ENCODE assay signal across 7 mouse cellular contexts in the genomic region with DNA sequence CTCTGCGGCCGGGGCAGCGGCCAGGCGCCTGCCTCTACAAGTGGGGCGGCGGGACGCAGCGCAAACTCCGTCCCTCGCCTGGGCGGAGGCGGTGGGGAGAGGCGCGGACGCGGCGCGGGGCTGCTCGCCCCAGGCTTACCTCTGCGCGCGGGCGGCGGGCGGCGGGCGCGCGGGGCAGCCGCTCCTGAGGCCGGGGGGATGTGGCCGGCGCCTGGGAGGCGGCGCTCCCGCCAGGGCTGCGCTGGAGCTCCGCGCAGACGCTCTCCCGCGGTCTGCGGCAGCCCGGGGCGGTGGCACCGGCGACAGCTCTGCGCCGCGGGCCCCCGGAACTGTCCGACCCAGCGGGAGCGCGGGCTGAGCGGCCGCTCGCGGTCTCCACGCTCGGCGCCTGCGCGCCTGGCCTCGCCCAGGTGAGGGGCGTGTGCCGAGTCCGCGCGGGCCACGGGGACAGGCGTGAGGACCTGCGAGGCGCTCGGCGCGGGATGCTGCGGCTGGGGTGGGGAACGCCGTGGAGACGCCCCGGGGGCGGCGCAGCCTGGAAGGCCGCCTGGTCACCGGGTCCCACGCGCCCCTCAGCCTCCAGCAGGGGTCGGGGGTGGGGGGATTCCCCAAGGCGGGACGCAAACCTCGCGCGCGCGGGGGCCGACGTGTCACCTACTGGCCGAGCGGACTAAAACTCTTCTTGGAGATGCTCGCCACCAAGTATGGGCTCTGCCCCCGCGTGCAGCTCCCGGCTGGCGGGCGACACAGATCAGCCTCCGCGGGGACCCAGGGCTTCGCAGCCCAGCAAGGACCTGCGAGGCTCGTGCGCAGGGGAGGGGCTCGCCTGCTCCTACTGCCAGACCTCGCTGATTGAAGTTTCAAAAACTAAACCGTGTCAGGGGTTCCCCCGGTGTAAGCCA. TPM values are rescaled to one million over a fixed set of nuclear protein-coding genes. Genes with fewer than 3 reads are reported as not detected.
DNase-seq lines count a peak whose midpoint lies in the region; ATAC-seq and TF ChIP-seq lines count a peak whose summit lies in the region.

No protein-coding gene starts in this region.

- peak overlapping the region; percentile 45 for H3K4me3 ChIP-seq in brown adipose tissue, adult 24 weeks (ENCODE audit: insufficient read depth, low read depth, low read length)
- H3K4me3 ChIP-seq in forebrain, embryonic 11.5 days (ENCODE audit: low read depth, low read length) = peak overlapping the region; percentile 57
- peak overlapping the region; percentile 78 for H3K4me3 ChIP-seq in midbrain, postnatal 0 days (ENCODE audit: low read depth, low read length)

- intact Hi-C loops in heart, postnatal 25 days (cut with DNase I) = no loop called here
- intact Hi-C loops in left cerebral cortex, postnatal 36 days (cut with DNase I) = no loop called here

- peak; percentile 89 for ATAC-seq in forebrain, embryonic 11.5 days (replicated peaks; ENCODE audit: low FRiP score)
- peak; percentile 78 for ATAC-seq in midbrain, postnatal 0 days (ENCODE audit: low FRiP score)

- H3K27me3 ChIP-seq in forebrain, embryonic 11.5 days (ENCODE audit: control insufficient read depth, insufficient read depth, low read length) = peaks cover 18% of the 10 kb centered on the region
- peaks cover 4% of the 10 kb centered on the region for H3K27me3 ChIP-seq in midbrain, postnatal 0 days (ENCODE audit: insufficient read depth, low read length)

- WGBS in forebrain, embryonic 11.5 days = under 1% methylated on average over 80 of the region's 116 CpGs
- WGBS in midbrain, postnatal 0 days = under 1% methylated on average over 100 of the region's 116 CpGs

- DNase-seq in Muller cell, postnatal 12 days (ENCODE audit: inconsistent ontology term) = peak; percentile 62
- peak; percentile 76 for DNase-seq in forebrain, embryonic 11.5 days (ENCODE audit: low spot score)
- DNase-seq in heart, postnatal 25 days (ENCODE audit: low spot score) = peak; percentile 2
- DNase-seq in left cerebral cortex, postnatal 36 days (ENCODE audit: low spot score in 2 of 2) = peak; percentile 60 to 77
- DNase-seq in midbrain, postnatal 0 days (ENCODE audit: low spot score) = peak; percentile 23
- DNase-seq in testis, postnatal 10 days (ENCODE audit: low spot score) = peak; percentile 76

- peak overlapping the region; percentile 57 for H3K9ac ChIP-seq in forebrain, embryonic 11.5 days (ENCODE audit: low read length)
- H3K9ac ChIP-seq in midbrain, postnatal 0 days (replicated peaks; ENCODE audit: low read length, poor library complexity, severe bottlenecking) = peak overlapping the region; percentile 71

- H3K4me2 ChIP-seq in forebrain, embryonic 11.5 days (ENCODE audit: low read depth, low read length, severe bottlenecking) = peak overlapping the region; percentile 98
- H3K4me2 ChIP-seq in midbrain, postnatal 0 days (ENCODE audit: low read depth, low read length, poor library complexity, severe bottlenecking) = peak overlapping the region; percentile 98

- no peaks in the 10 kb centered on the region for H3K9me3 ChIP-seq in forebrain, embryonic 11.5 days (ENCODE audit: control insufficient read depth, low read length)
- no peaks in the 10 kb centered on the region for H3K9me3 ChIP-seq in midbrain, postnatal 0 days (ENCODE audit: low read length)

- no peak; the same call in 1 of the 2 replicates for TF ChIP-seq CTCF in midbrain, postnatal 0 days (IDR thresholded peaks at IDR 0.05)

- no peak overlapping the region for H3K27ac ChIP-seq in brown adipose tissue, adult 24 weeks (replicated peaks; ENCODE audit: low read depth, low read length)
- no peak overlapping the region for H3K27ac ChIP-seq in forebrain, embryonic 11.5 days (ENCODE audit: low read depth, low read length)
- H3K27ac ChIP-seq in midbrain, postnatal 0 days (ENCODE audit: low read depth, low read length) = no peak overlapping the region; the same call in 1 of the 2 replicates

- peaks cover 6% of the 10 kb centered on the region; the same call in 1 of the 2 replicates for H3K4me1 ChIP-seq in brown adipose tissue, adult 24 weeks (ENCODE audit: control insufficient read depth, insufficient read depth, insufficient read length, low read length)
- H3K4me1 ChIP-seq in forebrain, embryonic 11.5 days (replicated peaks; ENCODE audit: control insufficient read depth, insufficient read depth, low read length) = 0 out of 2 replicates have a peak, but pooled peaks cover 4% of the 10 kb centered on the region
- H3K4me1 ChIP-seq in midbrain, postnatal 0 days (ENCODE audit: insufficient read depth, low read length) = no peaks in the 10 kb centered on the region

- no peaks in the 10 kb centered on the region for H3K36me3 ChIP-seq in forebrain, embryonic 11.5 days (ENCODE audit: control insufficient read depth, insufficient read depth, low read length)
- H3K36me3 ChIP-seq in midbrain, postnatal 0 days (ENCODE audit: insufficient read depth, low read length) = no peaks in the 10 kb centered on the region

RNA-seq across cellular contexts. Expression of gene Zfp385b, which starts 2.8 kb away (rescaled TPM):
- not detected in 2 replicates for polyA plus RNA-seq in brown adipose tissue, adult 24 weeks (2012; ENCODE audit: insufficient read depth, insufficient read length, missing spikeins)
- polyA plus RNA-seq in forebrain, embryonic 11.5 days (2014; fragmentation: Nextera tagmentation; extraction: Ambion mirVana) = 1.0 and 1.6 TPM in 2 replicates
- total RNA-seq in heart, postnatal 25 days (2021) = 10 to 100 TPM in 1 of 2 experiments, 1 to 10 TPM in 1; 10.0 to 11.5 TPM
- 10 to 100 TPM; 51.9 to 56.7 TPM for total RNA-seq in left cerebral cortex, postnatal 36 days (2021)
- 11.8 and 12.3 TPM in 2 replicates for total RNA-seq in midbrain, postnatal 0 days (2014; rRNA removed)
- polyA plus RNA-seq in midbrain, postnatal 0 days (2015; fragmentation: Nextera tagmentation; extraction: Ambion mirVana) = 16.6 and 17.6 TPM in 2 replicates

Comparison
In these comparisons a context has a peak if more than half of its experiments do, and no peak if none do; other contexts are left out.
1. DNase-seq: peak in every context shown above with its lines; median percentile 76 in forebrain, embryonic 11.5 days; 76 in testis, postnatal 10 days; 68 in left cerebral cortex, postnatal 36 days; 62 in Muller cell, postnatal 12 days; 23 in midbrain, postnatal 0 days; 2 in heart, postnatal 25 days.